Mouse (Mus musculus): ENCODE measurements around the gene Defb19. TPM values are rescaled to one million over a fixed set of nuclear protein-coding genes. Genes with fewer than 3 reads are reported as not detected.

Gene Defb19
- polyA plus RNA-seq (2014; fragmentation: Nextera tagmentation; extraction: Ambion mirVana), result 1.5 TPM in 1 of 2 replicates, not detected in the other

DNA sequence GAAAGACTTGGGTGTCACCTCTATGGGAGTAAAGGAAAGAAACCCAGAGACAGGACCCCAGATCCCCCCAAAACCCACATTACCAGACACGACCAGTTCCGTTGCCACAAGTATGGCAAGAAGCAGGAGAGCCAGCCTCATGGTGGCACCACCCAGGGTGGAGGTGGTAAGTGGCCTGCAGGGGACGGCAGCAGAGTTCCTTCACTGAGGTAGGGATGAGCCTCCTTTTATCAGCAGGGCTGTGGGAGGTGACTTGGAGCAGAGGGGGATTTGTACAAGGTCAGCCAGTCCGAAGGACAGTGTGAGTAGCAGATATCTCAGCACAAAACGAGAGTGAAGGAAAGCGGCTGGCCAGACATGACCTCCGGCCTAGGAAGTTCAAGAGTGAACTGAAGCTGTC lies at the start of gene Defb19:
TSS of gene Defb19 (minus strand) at position 206 of the 400 bp plus-strand sequence.
- H3K4me1 ChIP-seq (ENCODE audit: control insufficient read depth, insufficient read depth, low read length), result peaks cover 6% of the 10 kb centered on the region
- no peak for ATAC-seq (replicated peaks; ENCODE audit: insufficient number of reproducible peaks, low FRiP score, low TSS enrichment)
- H3K9me3 ChIP-seq (replicated peaks; ENCODE audit: control insufficient read depth, low read length), result no peaks in the 10 kb centered on the region
- no peaks in the 10 kb centered on the region for H3K27me3 ChIP-seq (ENCODE audit: control insufficient read depth, insufficient read depth, low read length)
- 49% methylated on average over 7 of the region's 7 CpGs for WGBS (ENCODE audit: insufficient replicate concordance)
- H3K27ac ChIP-seq (ENCODE audit: low read depth, low read length), result no peak within 1 kb of the TSS
- no peaks in the 10 kb centered on the region for H3K36me3 ChIP-seq (ENCODE audit: control insufficient read depth, insufficient read depth, low read length)
- no peak within 1 kb of the TSS for H3K4me2 ChIP-seq
- no peak within 1 kb of the TSS for H3K4me3 ChIP-seq (ENCODE audit: low read depth, low read length)
- H3K9ac ChIP-seq (ENCODE audit: low read depth, low read length), result no peak within 1 kb of the TSS

DNA sequence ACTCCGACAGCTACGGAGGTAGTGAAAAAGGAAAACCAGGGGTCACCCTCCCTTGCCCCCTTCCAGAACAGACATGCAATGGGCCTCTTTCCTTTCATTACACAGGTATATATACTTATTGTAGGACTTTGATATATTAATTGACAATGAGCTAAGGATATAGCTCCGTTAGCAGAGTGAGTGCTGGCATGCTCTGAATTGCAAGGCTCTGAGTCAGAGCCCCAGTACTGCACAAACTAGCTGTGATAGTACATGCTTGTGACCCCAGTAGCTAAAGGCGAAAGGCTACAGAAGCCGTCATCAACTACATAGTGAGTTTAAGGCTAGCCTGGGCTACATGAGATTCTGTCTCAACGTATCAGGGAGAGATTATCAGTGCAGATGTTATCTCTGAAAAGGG lies 49.8 kb upstream of the Defb19 start:
- Histone ChIP-seq H3K4me2 (no peak overlapping the region), H3K27ac (ENCODE audit: low read depth, low read length) (no peak overlapping the region), H3K4me1 (ENCODE audit: control insufficient read depth, insufficient read depth, low read length) (peaks cover 12% of the 10 kb centered on the region), H3K4me3 (ENCODE audit: low read depth, low read length) (no peak overlapping the region), H3K36me3 (ENCODE audit: control insufficient read depth, insufficient read depth, low read length) (no peaks in the 10 kb centered on the region), H3K27me3 (ENCODE audit: control insufficient read depth, insufficient read depth, low read length) (peaks cover 35% of the 10 kb centered on the region), H3K9me3 (replicated peaks; ENCODE audit: control insufficient read depth, low read length) (no peaks in the 10 kb centered on the region), H3K9ac (ENCODE audit: low read depth, low read length) (no peak overlapping the region)
- ATAC-seq (replicated peaks; ENCODE audit: insufficient number of reproducible peaks, low FRiP score, low TSS enrichment), result no peak
- WGBS (ENCODE audit: insufficient replicate concordance), result 72% methylated on average over 6 of the region's 6 CpGs

DNA sequence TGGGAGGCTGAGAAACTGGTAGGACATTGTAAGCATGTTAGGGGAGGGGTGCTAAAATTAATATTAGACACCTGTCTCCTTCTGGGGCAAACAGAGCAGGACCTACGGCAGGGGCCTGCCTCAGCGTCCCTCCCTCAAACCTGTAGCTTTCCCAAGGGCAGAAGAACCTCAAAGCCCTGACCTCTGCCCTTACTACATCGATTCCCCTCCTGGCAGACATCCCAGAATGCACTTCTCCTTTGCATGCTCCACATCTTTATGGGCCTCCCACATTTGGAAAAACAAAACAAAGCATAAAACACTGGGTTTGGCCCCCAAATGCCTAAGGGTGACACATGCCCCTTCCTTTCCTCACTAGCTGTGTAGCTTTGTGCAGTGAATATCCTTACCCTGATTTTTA lies 49.1 kb upstream of the Defb19 start:
- Histone ChIP-seq H3K27ac (ENCODE audit: low read depth, low read length) (no peak overlapping the region), H3K4me2 (no peak overlapping the region), H3K36me3 (ENCODE audit: control insufficient read depth, insufficient read depth, low read length) (no peaks in the 10 kb centered on the region), H3K27me3 (ENCODE audit: control insufficient read depth, insufficient read depth, low read length) (peaks cover 35% of the 10 kb centered on the region), H3K9me3 (replicated peaks; ENCODE audit: control insufficient read depth, low read length) (no peaks in the 10 kb centered on the region), H3K4me1 (ENCODE audit: control insufficient read depth, insufficient read depth, low read length) (peaks cover 12% of the 10 kb centered on the region), H3K9ac (ENCODE audit: low read depth, low read length) (no peak overlapping the region), H3K4me3 (ENCODE audit: low read depth, low read length) (no peak overlapping the region)
- WGBS (ENCODE audit: insufficient replicate concordance), result 62% methylated on average over 3 of the region's 3 CpGs
- ATAC-seq (replicated peaks; ENCODE audit: insufficient number of reproducible peaks, low FRiP score, low TSS enrichment), result no peak

DNA sequence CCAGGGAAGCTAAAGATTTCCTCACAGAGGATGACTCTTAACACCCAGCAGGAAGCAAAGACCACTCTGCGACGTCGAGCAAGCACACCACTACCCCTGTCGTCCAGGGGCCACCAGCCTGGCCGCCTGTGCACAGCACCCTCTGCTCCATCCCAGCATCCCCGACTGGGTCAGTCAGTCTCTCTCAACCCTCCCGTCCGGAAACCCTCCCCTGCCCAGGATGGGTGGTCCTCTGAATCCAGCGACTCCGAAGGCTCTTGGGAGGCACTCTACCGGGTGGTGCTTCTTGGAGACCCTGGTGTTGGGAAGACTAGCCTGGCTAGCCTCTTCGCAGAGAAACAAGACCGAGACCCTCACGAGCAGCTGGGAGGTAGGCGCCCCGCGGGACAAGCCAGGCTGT lies 48.0 kb upstream of the Defb19 start:
- H3K4me1 ChIP-seq (ENCODE audit: control insufficient read depth, insufficient read depth, low read length), result peaks cover 4% of the 10 kb centered on the region
- H3K27ac ChIP-seq (ENCODE audit: low read depth, low read length), result no peak overlapping the region
- peaks cover 35% of the 10 kb centered on the region for H3K27me3 ChIP-seq (ENCODE audit: control insufficient read depth, insufficient read depth, low read length)
- peak overlapping the region; percentile 94; the same call in 1 of the 2 replicates for H3K4me2 ChIP-seq
- no peaks in the 10 kb centered on the region for H3K9me3 ChIP-seq (replicated peaks; ENCODE audit: control insufficient read depth, low read length)
- ATAC-seq (replicated peaks; ENCODE audit: insufficient number of reproducible peaks, low FRiP score, low TSS enrichment), result no peak
- WGBS (ENCODE audit: insufficient replicate concordance), result 37% methylated on average over 17 of the region's 17 CpGs
- no peak overlapping the region for H3K4me3 ChIP-seq (ENCODE audit: low read depth, low read length)
- no peaks in the 10 kb centered on the region for H3K36me3 ChIP-seq (ENCODE audit: control insufficient read depth, insufficient read depth, low read length)
- H3K9ac ChIP-seq (ENCODE audit: low read depth, low read length), result no peak overlapping the region

DNA sequence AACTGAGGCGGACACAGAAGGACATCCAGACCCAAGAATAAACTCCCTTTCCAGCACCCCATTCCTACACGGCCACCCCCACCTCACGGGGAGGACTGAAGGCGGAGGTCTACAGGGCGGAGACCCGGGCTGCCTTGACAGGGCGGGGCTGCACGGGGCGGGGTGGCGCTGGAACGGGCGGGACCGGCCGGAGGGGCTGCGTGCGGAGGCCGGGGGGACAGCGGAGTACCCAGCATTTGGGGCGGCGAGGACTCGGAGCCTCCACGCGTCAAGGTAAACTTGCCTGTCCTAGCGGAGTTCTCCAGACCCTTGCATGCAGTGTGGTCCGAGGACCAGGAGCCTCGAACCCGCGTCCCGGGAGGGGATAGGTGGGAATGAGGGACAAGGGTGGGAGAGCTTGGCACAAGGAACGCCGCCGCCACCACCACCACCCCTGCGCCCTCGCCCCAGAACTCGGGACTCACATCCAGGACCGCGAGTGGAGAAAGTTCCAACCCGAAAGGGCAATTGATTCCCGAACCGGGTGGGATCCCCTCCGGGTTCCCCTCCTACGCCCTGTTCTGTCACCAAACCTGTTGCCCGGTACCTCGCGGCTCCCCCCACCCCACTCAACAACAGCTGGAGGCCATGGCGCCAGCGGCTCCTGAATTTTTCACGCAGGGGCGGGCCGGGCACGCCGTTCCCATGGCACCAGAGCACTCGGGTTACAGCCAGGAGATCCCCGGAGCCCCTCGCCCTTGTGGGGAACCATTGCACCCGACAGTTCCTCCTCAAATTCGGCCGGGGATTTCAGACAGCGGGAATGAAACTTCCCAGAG lies 46.9 kb upstream of the Defb19 start, which contains the start of gene Rem1:
TSS of gene Rem1 (plus strand) at position 178 of the 818 bp plus-strand sequence.
- peak within 1 kb of the TSS; percentile 65 for H3K9ac ChIP-seq (ENCODE audit: low read depth, low read length)
- peak within 1 kb of the TSS; percentile 94 for H3K4me2 ChIP-seq
- H3K27ac ChIP-seq (ENCODE audit: low read depth, low read length), result no peak within 1 kb of the TSS
- ATAC-seq (replicated peaks; ENCODE audit: insufficient number of reproducible peaks, low FRiP score, low TSS enrichment), result peak; percentile 33; the same call in 1 of the 2 replicates
- peaks cover 33% of the 10 kb centered on the region for H3K27me3 ChIP-seq (ENCODE audit: control insufficient read depth, insufficient read depth, low read length)
- WGBS (ENCODE audit: insufficient replicate concordance), result 1% methylated on average over 59 of the region's 59 CpGs
- no peaks in the 10 kb centered on the region for H3K36me3 ChIP-seq (ENCODE audit: control insufficient read depth, insufficient read depth, low read length)
- H3K4me1 ChIP-seq (ENCODE audit: control insufficient read depth, insufficient read depth, low read length), result no peaks in the 10 kb centered on the region; the same call in 1 of the 2 replicates
- H3K4me3 ChIP-seq (ENCODE audit: low read depth, low read length), result peak within 1 kb of the TSS; percentile 51
- H3K9me3 ChIP-seq (replicated peaks; ENCODE audit: control insufficient read depth, low read length), result no peaks in the 10 kb centered on the region

DNA sequence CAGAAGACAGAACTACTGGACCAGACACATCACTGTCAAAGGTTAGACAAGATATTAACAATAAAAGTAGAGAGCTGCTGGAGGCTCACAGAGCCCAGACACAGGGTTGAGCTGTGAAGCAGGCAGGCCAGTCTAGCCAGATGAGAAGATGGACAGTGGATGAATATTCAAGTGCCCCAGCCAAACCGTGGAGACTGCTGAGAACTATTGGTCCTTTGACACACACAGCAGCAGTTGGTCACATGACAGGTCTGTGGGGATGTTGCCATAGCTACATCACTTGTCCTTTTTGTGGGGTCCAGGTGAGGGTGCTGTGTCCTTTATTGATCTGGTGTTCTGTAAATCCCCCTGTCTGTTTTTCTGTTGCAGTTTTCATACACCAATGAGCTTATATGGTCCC lies 45.1 kb upstream of the Defb19 start:
- Histone ChIP-seq H3K27ac (ENCODE audit: low read depth, low read length) (no peak overlapping the region), H3K27me3 (ENCODE audit: control insufficient read depth, insufficient read depth, low read length) (peaks cover 33% of the 10 kb centered on the region), H3K9ac (ENCODE audit: low read depth, low read length) (no peak overlapping the region), H3K4me2 (no peak overlapping the region), H3K4me3 (ENCODE audit: low read depth, low read length) (no peak overlapping the region), H3K4me1 (ENCODE audit: control insufficient read depth, insufficient read depth, low read length) (no peaks in the 10 kb centered on the region; the same call in 1 of the 2 replicates), H3K36me3 (ENCODE audit: control insufficient read depth, insufficient read depth, low read length) (no peaks in the 10 kb centered on the region), H3K9me3 (replicated peaks; ENCODE audit: control insufficient read depth, low read length) (no peaks in the 10 kb centered on the region)
- 11% methylated on average over 1 of the region's 1 CpGs for WGBS (ENCODE audit: insufficient replicate concordance)
- ATAC-seq (replicated peaks; ENCODE audit: insufficient number of reproducible peaks, low FRiP score, low TSS enrichment), result no peak

DNA sequence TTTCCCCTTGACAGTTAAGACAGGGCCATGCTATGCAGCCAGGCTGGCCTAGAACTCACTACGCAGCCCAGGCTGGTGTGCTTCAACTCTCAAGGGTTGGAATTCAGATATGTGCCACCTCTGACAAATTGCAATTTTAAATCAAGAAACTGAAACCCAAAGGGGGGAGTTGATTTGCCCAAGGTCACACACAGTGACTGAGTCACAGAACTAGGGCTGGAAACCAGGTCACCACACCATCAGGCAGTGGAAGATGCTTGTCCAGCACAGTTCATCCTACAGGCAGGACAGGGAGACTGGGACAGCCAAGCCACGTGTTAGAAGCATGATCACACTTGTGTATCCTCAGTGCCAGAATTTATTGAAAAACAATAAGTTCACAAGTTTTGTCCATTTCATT lies 44.5 kb upstream of the Defb19 start:
- 84% methylated on average over 2 of the region's 2 CpGs for WGBS (ENCODE audit: insufficient replicate concordance)
- Histone ChIP-seq H3K4me1 (ENCODE audit: control insufficient read depth, insufficient read depth, low read length) (no peaks in the 10 kb centered on the region; the same call in 1 of the 2 replicates), H3K4me2 (no peak overlapping the region), H3K27ac (ENCODE audit: low read depth, low read length) (no peak overlapping the region), H3K4me3 (ENCODE audit: low read depth, low read length) (no peak overlapping the region), H3K36me3 (ENCODE audit: control insufficient read depth, insufficient read depth, low read length) (no peaks in the 10 kb centered on the region), H3K9ac (ENCODE audit: low read depth, low read length) (no peak overlapping the region), H3K27me3 (ENCODE audit: control insufficient read depth, insufficient read depth, low read length) (peaks cover 33% of the 10 kb centered on the region), H3K9me3 (replicated peaks; ENCODE audit: control insufficient read depth, low read length) (no peaks in the 10 kb centered on the region)
- ATAC-seq (replicated peaks; ENCODE audit: insufficient number of reproducible peaks, low FRiP score, low TSS enrichment), result no peak

DNA sequence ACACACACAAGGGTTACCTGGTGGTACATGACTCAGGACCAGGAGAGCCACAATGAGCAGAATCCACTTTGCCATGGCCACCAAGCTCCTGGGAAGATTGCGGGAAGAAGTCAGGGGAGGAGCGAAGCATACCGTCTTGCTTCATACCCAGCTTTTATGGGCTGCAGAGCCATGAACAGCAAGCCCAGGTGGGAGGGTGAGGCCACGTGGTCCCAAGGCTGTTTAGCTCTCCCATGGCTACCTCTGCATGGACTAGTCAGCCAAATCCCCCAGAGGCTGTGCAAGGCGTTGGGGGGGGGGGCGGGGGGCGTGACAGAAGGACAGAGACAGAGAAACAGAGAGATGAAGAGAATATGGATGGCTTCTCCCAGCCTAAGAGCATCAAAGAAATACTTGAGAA lies 42.8 kb upstream of the Defb19 start, which contains the start of gene Defb25:
TSS of gene Defb25 (minus strand) at position 101 of the 400 bp plus-strand sequence.
- Histone ChIP-seq H3K9ac (ENCODE audit: low read depth, low read length) (no peak within 1 kb of the TSS), H3K27me3 (ENCODE audit: control insufficient read depth, insufficient read depth, low read length) (peaks cover 21% of the 10 kb centered on the region), H3K4me3 (ENCODE audit: low read depth, low read length) (no peak within 1 kb of the TSS), H3K36me3 (ENCODE audit: control insufficient read depth, insufficient read depth, low read length) (no peaks in the 10 kb centered on the region), H3K9me3 (replicated peaks; ENCODE audit: control insufficient read depth, low read length) (no peaks in the 10 kb centered on the region), H3K4me2 (no peak within 1 kb of the TSS), H3K27ac (ENCODE audit: low read depth, low read length) (no peak within 1 kb of the TSS), H3K4me1 (ENCODE audit: control insufficient read depth, insufficient read depth, low read length) (no peaks in the 10 kb centered on the region)
- WGBS (ENCODE audit: insufficient replicate concordance), result 85% methylated on average over 7 of the region's 7 CpGs
- ATAC-seq (replicated peaks; ENCODE audit: insufficient number of reproducible peaks, low FRiP score, low TSS enrichment), result no peak

Measured in heart, embryonic 11.5 days (tissue).